Mouse (Mus musculus) liver, embryonic 13.5 days (tissue): ENCODE measurements around the gene Nrxn1. TPM values are rescaled to one million over a fixed set of nuclear protein-coding genes. Genes with fewer than 3 reads are reported as not detected.

ENCODE experiments used
- ATAC-seq: fragments of 200-750 bp; cut with Nextera tagmentation; 2 replicates; pipeline ENCODE4 v1.8.0; 2017; ENCODE audit warnings: low read depth, mild to moderate bottlenecking, moderate number of reproducible peaks, moderate library complexity
- DNase-seq: peaks from one replicate; pipeline ENCODE4 v3.0.0; 2022
- H3K27ac ChIP-seq: fragments of 300-500 bp; sonication (generic); 2 replicates; pipeline ENCODE4 v1.5.1; 2015; ENCODE audit warnings: moderate library complexity, mild to moderate bottlenecking, inconsistent platforms
- H3K27me3 ChIP-seq: fragments of 300-500 bp; sonication (generic); 2 replicates; pipeline ENCODE4 v1.6.1; 2015; ENCODE audit warnings: mild to moderate bottlenecking, inconsistent platforms
- H3K36me3 ChIP-seq: fragments of 300-500 bp; sonication (generic); 2 replicates; pipeline ENCODE4 v1.6.1; 2015; ENCODE audit warnings: mild to moderate bottlenecking, inconsistent platforms
- H3K4me1 ChIP-seq: fragments of 300-500 bp; sonication (generic); replicated peaks from 2 replicates; pipeline ENCODE4 v1.6.1; 2015; ENCODE audit warnings: inconsistent platforms
- H3K4me2 ChIP-seq: fragments of 300-500 bp; sonication (generic); 2 replicates; pipeline ENCODE4 v1.6.1; 2015; ENCODE audit warnings: inconsistent platforms, mild to moderate bottlenecking, moderate library complexity
- H3K4me3 ChIP-seq: fragments of 300-500 bp; sonication (generic); replicated peaks from 2 replicates; pipeline ENCODE4 v1.5.1; 2015; ENCODE audit warnings: mild to moderate bottlenecking, inconsistent platforms
- H3K9ac ChIP-seq: fragments of 300-500 bp; sonication (generic); 2 replicates; pipeline ENCODE4 v1.6.1; 2015; ENCODE audit warnings: mild to moderate bottlenecking, inconsistent platforms
- H3K9me3 ChIP-seq: fragments of 300-500 bp; sonication (generic); replicated peaks from 2 replicates; pipeline ENCODE4 v1.6.1; 2016; ENCODE audit warnings: inconsistent platforms
- WGBS: fragments of 180-500 bp; shearing (Covaris S2); methylation state at CpG from one replicate; pipeline ENCODE4 v1.1.7; 2015; ENCODE audit not compliant: insufficient replicate concordance; 5-methylcytosine and 5-hydroxymethylcytosine counted together
- polyA plus RNA-seq: library from polyadenylated mRNA; unstranded; fragments of >200 nt; fragmentation: Nextera tagmentation; extraction: Ambion mirVana; gene quantifications from 2 replicates; pipeline ENCODE4 v1.2.1, GENCODE M21; 2015

The Nrxn1 gene
- polyA plus RNA-seq, 1 experiment from 2014 or later: 0.51 TPM

DNA sequence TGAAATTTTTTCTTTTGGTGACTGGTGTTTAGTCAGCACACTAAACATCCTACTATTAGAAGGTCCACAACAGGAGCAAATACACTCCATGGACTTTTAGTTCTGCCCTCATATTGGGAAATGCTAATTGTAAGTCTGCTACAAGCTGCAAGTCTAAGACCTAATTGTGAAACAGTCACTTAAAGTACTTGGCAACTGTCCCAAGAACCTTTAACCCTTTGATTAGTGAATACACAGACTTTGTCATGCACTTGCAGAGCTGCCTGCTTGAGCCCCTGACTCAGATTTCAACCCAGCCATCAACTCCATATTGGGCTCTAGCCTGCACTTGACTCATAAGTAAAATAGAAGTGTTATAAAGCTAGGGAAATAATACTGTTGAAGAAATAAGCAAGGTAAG, 13.8 kb downstream of the Nrxn1 start:
- no peaks in the 10 kb centered on the region for H3K36me3 ChIP-seq
- no peak overlapping the region for H3K4me3 ChIP-seq
- no peaks in the 10 kb centered on the region for H3K9me3 ChIP-seq
- H3K27ac ChIP-seq: no peak overlapping the region
- H3K27me3 ChIP-seq: no peaks in the 10 kb centered on the region
- H3K4me1 ChIP-seq: no peaks in the 10 kb centered on the region
- no peak overlapping the region for H3K4me2 ChIP-seq
- DNase-seq: no peak
- H3K9ac ChIP-seq: no peak overlapping the region
- ATAC-seq: no peak

DNA sequence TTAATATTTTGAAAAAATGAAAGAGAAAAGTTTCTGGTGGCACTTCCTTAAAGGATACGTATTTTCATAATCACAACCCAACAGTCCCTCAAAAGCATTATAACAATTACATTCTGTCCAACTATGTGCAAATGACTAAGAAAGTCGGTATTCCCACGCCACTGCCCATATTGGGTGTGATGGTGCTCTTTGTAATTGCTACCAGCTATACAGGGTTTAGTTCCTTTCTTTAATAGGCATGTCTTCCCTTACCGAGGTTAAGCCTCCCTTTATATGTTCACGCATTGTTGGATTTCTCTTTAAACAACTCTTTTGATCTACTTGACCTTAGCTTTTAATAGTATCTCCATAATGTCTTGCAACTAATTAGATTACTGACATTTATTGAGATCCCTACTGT, 18.1 kb downstream of the Nrxn1 start:
- Histone ChIP-seq H3K36me3 (no peaks in the 10 kb centered on the region), H3K27me3 (no peaks in the 10 kb centered on the region), H3K4me2 (no peak overlapping the region), H3K9ac (no peak overlapping the region), H3K4me3 (no peak overlapping the region), H3K9me3 (no peaks in the 10 kb centered on the region), H3K4me1 (no peaks in the 10 kb centered on the region), H3K27ac (no peak overlapping the region)
- DNase-seq: no peak
- 70% methylated on average over 5 of the region's 5 CpGs for WGBS
- no peak for ATAC-seq

DNA sequence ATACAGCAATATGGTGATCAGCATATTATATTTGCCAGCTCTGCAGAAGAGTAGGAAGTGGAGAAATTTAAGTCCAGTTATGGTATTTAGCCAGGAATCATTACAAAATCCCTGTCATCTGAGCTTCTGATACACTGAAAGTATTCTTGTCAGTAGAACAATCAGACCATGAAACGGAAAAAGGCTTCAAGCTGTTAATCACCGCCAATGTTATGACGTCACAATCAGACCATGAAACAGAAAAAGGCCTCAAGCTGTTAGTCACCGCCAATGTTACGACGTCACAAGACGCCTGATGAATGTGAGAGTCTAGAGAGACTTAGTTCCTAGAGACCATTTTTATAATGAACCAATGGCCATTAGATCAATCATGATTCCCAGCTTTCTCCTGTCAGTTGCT, 59.4 kb downstream of the Nrxn1 start:
- 75% methylated on average over 7 of the region's 7 CpGs for WGBS

DNA sequence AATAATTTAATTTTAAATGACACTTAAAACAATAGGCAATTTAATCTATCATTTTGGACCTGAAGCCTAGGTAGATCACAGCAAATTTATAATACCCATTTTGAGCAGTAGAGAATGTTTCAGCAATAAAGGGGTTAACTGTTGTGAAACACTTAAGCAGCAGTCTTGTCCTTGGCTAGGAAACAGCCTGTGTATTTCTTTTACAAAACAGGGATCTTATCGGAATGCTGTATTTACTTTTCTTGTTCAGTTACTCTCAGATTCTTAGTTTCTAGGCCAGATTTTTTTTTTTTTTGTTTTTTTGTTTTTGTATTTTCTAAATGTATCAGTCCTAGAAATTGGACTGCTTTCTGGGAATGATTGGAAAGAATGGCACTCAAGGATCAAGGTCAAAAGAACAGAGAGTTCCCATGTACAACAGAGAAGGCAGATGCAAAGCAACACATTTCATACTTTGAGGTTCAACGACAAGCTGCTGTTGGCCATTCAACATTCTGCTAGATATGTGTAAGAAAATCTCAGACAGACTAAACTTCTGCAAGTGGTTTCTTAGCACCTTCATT, 67.7 kb downstream of the Nrxn1 start:
- Histone ChIP-seq H3K27ac (no peak overlapping the region), H3K9me3 (no peaks in the 10 kb centered on the region), H3K9ac (no peak overlapping the region), H3K4me2 (no peak overlapping the region), H3K36me3 (no peaks in the 10 kb centered on the region), H3K4me1 (no peaks in the 10 kb centered on the region), H3K4me3 (no peak overlapping the region), H3K27me3 (no peaks in the 10 kb centered on the region)
- DNase-seq: no peak
- ATAC-seq: no peak
- 70% methylated on average over 2 of the region's 2 CpGs for WGBS

More for the DNA sequence above, 59.4 kb downstream of the Nrxn1 start:
- Histone ChIP-seq H3K4me1 (no peaks in the 10 kb centered on the region), H3K4me2 (no peak overlapping the region), H3K36me3 (no peaks in the 10 kb centered on the region), H3K9ac (no peak overlapping the region), H3K9me3 (no peaks in the 10 kb centered on the region), H3K27ac (no peak overlapping the region), H3K4me3 (no peak overlapping the region), H3K27me3 (no peaks in the 10 kb centered on the region)
- no peak for DNase-seq
- no peak for ATAC-seq

DNA sequence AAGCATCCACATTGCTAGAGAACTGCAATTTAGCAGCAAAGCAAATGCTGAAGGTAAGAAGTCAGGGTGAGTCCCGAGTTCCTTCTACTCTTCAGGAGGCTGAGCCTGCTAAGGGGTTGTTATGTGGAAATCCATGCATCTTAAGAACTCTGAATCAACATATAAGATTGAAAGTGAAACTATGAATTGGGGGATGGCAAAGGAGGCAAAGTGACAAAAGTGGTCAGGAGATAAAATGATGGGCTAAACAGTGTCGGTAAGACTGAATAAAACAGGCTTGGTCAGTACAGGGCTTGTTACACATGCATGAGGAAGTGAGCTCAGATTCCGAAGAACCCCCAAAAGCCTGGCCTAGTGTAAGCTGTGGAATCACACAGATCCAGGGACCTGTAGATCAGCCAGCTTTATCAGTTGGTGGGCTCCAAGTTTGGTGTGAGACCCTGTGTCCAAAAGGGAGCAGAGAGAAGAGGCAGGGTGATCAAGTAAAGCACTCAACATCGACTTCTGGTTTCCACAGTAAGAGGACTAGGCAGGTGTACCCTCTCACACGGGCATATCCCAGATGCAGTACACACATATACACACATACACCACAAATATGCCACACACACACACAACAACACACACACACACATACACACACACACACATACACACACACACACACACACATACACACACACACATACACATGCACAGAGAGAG, 85.3 kb downstream of the Nrxn1 start:
- Histone ChIP-seq H3K4me2 (no peak overlapping the region), H3K36me3 (no peaks in the 10 kb centered on the region), H3K9ac (no peak overlapping the region), H3K9me3 (no peaks in the 10 kb centered on the region), H3K4me3 (no peak overlapping the region), H3K27me3 (no peaks in the 10 kb centered on the region), H3K27ac (no peak overlapping the region), H3K4me1 (no peaks in the 10 kb centered on the region)
- ATAC-seq (no peak), DNase-seq (no peak)
- 62% methylated on average over 5 of the region's 5 CpGs for WGBS

DNA sequence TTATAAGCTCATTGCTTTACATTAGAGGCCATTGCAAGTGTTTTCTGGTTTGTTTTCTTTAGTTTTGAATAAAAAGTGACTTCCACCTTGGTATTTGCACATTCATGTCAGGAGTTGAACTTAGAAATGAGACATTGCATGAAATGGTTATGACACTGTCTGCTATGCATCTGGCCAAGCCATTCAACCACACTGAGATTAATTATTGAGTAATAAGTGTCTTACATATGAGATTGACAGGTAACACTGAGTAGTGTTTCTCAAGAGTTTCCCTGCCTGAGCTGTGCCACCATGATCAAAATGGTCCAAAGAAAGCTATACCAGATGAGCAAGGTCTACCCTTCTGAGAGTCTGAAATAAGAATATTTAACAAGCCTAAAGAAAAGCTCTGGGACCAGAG, 92.5 kb downstream of the Nrxn1 start:
- H3K4me3 ChIP-seq: no peak overlapping the region
- ATAC-seq: no peak
- H3K27ac ChIP-seq: no peak overlapping the region
- no peaks in the 10 kb centered on the region for H3K27me3 ChIP-seq
- H3K9ac ChIP-seq: no peak overlapping the region
- no peaks in the 10 kb centered on the region for H3K9me3 ChIP-seq
- H3K4me2 ChIP-seq: no peak overlapping the region
- no peaks in the 10 kb centered on the region for H3K4me1 ChIP-seq
- DNase-seq: no peak
- no peaks in the 10 kb centered on the region for H3K36me3 ChIP-seq

DNA sequence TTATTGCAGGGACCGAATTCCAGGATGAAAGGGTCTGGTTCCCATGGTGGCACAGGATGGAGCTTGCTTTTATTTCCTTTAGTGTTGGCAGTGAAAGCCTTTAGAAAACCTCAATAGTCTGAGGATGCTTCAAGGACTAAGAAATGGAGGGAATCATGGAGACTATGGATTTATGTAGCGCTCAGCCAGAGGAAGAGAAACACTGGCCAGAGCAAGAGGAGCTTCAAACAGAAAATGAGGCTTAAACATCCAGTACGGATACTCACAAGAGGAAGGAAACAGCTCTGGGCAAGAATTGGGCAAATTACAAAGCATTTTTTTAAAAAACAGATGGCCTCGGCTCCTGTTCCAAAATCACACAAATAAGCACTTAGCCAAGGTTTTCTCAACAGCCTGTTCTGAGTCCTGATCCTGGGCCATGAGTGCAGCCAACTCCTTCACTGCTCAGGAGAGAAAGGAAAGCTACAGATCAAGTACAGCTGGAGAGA, 93.2 kb downstream of the Nrxn1 start:
- ATAC-seq (no peak), DNase-seq (no peak)
- Histone ChIP-seq H3K4me1 (no peaks in the 10 kb centered on the region), H3K36me3 (no peaks in the 10 kb centered on the region), H3K4me2 (no peak overlapping the region), H3K9me3 (no peaks in the 10 kb centered on the region), H3K4me3 (no peak overlapping the region), H3K27ac (no peak overlapping the region), H3K9ac (no peak overlapping the region), H3K27me3 (no peaks in the 10 kb centered on the region)
- WGBS: 50% methylated on average over 4 of the region's 4 CpGs

DNA sequence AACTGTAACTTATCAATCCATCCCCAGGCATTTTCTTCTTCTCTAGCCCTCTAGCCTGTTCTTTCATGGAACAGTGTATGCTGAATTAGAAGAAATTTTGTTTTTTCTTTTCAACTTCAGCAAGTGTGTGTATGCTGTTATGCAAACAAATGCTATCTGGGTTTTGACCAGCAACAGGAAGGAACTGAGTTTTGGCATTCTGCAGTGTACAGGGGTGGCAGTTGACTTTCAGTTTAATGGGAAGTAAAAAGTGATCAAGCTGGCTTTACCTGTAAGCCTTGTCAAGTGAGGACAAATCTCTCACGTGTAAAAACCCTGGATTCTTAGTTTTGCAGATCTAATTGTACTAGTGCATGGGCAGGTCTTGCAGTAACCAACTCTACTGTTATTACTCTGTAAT, 95.2 kb downstream of the Nrxn1 start:
- H3K27me3 ChIP-seq: no peaks in the 10 kb centered on the region
- 13% methylated on average over 1 of the region's 1 CpGs for WGBS
- no peaks in the 10 kb centered on the region for H3K36me3 ChIP-seq
- H3K4me3 ChIP-seq: no peak overlapping the region
- no peak overlapping the region for H3K9ac ChIP-seq
- ATAC-seq (no peak), DNase-seq (no peak)
- H3K4me1 ChIP-seq: no peaks in the 10 kb centered on the region
- H3K4me2 ChIP-seq: no peak overlapping the region
- no peaks in the 10 kb centered on the region for H3K9me3 ChIP-seq
- no peak overlapping the region for H3K27ac ChIP-seq

DNA sequence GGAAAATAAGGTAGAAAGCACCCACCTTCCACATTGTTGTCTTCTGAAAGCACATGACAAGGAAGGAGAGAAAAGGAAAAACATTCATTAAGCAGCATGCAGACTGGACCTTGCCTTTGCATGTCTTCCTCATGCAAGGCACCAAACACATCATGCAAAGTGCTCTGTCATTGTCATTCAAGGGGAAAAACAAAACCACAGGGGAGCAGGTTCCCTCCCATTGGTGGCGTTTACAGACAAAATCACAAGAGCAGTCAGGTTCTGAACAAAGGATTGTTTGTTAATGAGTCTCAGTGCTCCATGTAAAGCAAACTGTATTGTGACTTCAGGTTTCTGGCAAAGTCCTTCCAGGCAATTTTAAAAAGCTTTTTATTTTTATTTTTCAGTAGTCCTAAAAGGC, 97.4 kb downstream of the Nrxn1 start:
- Histone ChIP-seq H3K4me2 (no peak overlapping the region), H3K9me3 (no peaks in the 10 kb centered on the region), H3K27ac (no peak overlapping the region), H3K27me3 (no peaks in the 10 kb centered on the region), H3K4me3 (no peak overlapping the region), H3K9ac (no peak overlapping the region), H3K36me3 (no peaks in the 10 kb centered on the region), H3K4me1 (no peaks in the 10 kb centered on the region)
- ATAC-seq: no peak
- DNase-seq: no peak
- 7% methylated on average over 1 of the region's 1 CpGs for WGBS

DNA sequence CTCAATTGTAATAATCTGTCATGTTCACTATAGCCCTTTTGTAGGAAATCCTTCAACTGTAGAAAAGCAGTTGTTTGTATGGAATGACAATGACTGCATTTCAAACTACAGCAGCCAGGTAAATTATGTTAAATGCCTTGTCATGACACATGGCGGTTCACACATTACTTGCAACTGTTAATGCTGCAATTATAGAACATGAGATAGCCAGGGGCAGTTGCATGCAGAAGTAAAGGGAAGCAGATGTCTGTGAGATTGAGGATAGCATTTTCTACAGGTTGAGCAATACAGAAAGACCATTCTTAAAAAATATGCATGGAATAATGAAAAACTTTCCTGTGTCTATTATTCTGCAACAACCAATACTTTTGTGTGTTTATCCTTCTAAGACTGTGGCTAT, 98.6 kb downstream of the Nrxn1 start:
- no peak overlapping the region for H3K27ac ChIP-seq

DNA sequence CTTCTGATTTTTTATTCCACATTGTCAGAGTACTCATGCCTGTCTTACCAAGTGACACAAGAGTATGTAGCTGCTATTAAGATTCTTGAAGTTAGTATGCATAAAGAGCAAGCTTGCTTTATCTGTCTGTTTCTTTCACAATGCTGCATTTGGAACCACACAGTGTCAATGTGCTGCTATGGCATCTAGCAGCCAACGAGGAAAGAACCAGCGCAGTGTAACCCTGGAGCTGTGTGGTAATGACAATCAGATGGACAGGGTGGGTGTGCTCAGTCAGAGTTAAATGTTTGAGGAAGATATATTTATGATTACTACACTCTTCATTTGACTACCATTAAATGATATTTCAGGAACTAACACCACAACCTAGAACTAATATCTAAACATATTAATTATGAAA, 102.1 kb downstream of the Nrxn1 start:
- ATAC-seq: no peak
- 72% methylated on average over 2 of the region's 2 CpGs for WGBS
- Histone ChIP-seq H3K4me3 (no peak overlapping the region), H3K27ac (no peak overlapping the region), H3K4me1 (no peaks in the 10 kb centered on the region), H3K4me2 (no peak overlapping the region), H3K9me3 (no peaks in the 10 kb centered on the region), H3K27me3 (no peaks in the 10 kb centered on the region), H3K9ac (no peak overlapping the region), H3K36me3 (no peaks in the 10 kb centered on the region)
- DNase-seq: no peak

More for the DNA sequence above, 98.6 kb downstream of the Nrxn1 start:
- WGBS: 58% methylated on average over 1 of the region's 1 CpGs
- Histone ChIP-seq H3K9ac (no peak overlapping the region), H3K36me3 (no peaks in the 10 kb centered on the region), H3K27me3 (no peaks in the 10 kb centered on the region), H3K4me3 (no peak overlapping the region), H3K4me2 (no peak overlapping the region), H3K9me3 (no peaks in the 10 kb centered on the region), H3K4me1 (no peaks in the 10 kb centered on the region)
- DNase-seq (no peak), ATAC-seq (no peak)

DNA sequence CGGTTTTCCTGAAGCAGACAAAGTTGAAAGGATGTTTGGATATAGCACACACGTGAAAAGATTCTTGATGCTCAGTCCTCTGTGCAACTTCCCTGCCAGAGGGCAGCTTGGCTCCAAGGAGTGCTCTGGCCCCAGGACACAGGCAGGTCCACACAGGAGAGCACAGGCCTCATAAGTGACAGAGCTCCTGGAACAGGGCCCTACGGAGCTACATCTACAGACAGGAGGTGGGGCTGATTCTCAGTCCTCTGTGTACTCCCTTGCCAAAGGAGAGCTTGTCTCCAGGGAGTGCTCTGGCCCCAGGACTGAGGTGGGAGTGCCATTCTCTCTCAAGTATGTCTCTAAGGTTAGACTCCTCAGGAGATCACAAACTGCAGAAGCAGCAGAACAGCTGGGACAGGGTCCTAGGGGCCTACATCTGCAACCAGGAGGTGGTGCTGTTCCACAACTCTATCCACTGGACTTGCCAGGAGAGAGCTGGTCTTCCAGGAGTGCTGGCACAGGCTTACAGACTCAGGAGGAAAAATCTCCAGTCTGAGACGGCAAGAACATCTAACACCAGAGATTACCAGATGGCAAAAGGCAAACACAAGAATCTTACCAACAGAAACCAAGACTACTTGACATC, 129.9 kb downstream of the Nrxn1 start:
- no peaks in the 10 kb centered on the region for H3K4me1 ChIP-seq
- no peak overlapping the region for H3K4me3 ChIP-seq
- no peak overlapping the region for H3K4me2 ChIP-seq
- DNase-seq: no peak
- no peak overlapping the region for H3K27ac ChIP-seq
- no peaks in the 10 kb centered on the region for H3K36me3 ChIP-seq
- H3K9me3 ChIP-seq: no peaks in the 10 kb centered on the region
- ATAC-seq: no peak
- H3K9ac ChIP-seq: no peak overlapping the region
- no peaks in the 10 kb centered on the region for H3K27me3 ChIP-seq
- WGBS: 43% methylated on average over 4 of the region's 4 CpGs
